Mouse (Mus musculus) lung, embryonic 16.5 days (tissue): ENCODE measurements around the gene Aldh1l2. TPM values are rescaled to one million over a fixed set of nuclear protein-coding genes. Genes with fewer than 3 reads are reported as not detected.
"Not testable (repeated sequence)": the region's sequence is repeated elsewhere in the genome, so short reads cannot be mapped to it uniquely, and the experiment has no call there.

Experiments used
- ATAC-seq: fragments of 200-750 bp; cut with Nextera tagmentation; 2 replicates; pipeline ENCODE4 v1.8.0; 2017; ENCODE audit warnings: low read depth, mild to moderate bottlenecking, moderate library complexity
- H3K27ac ChIP-seq: fragments of 300-500 bp; sonication (generic); 2 replicates; pipeline ENCODE4 v1.5.1; 2014; ENCODE audit warnings: mild to moderate bottlenecking, control low read depth, low read length
- H3K27me3 ChIP-seq: fragments of 300-500 bp; sonication (generic); 2 replicates; pipeline ENCODE4 v1.6.1; 2014; ENCODE audit warnings: low read depth, low read length, mixed read lengths; ENCODE audit not compliant: control insufficient read depth, insufficient read depth
- H3K36me3 ChIP-seq: fragments of 300-500 bp; sonication (generic); 2 replicates; pipeline ENCODE4 v1.6.1; 2014; ENCODE audit warnings: low read length; ENCODE audit not compliant: control insufficient read depth, insufficient read depth
- H3K4me1 ChIP-seq: fragments of 300-500 bp; sonication (generic); replicated peaks from 2 replicates; pipeline ENCODE4 v1.6.1; 2014; ENCODE audit warnings: low read length, mixed read lengths; ENCODE audit not compliant: control insufficient read depth, insufficient read depth
- H3K4me2 ChIP-seq: fragments of 300-500 bp; sonication (generic); 2 replicates; pipeline ENCODE4 v1.6.1; 2014; ENCODE audit warnings: low read depth, low read length, control low read depth
- H3K4me3 ChIP-seq: fragments of 300-500 bp; sonication (generic); 2 replicates; pipeline ENCODE4 v1.5.1; 2014; ENCODE audit warnings: mild to moderate bottlenecking, low read length, control low read depth
- H3K9ac ChIP-seq: fragments of 300-500 bp; sonication (generic); 2 replicates; pipeline ENCODE4 v1.6.1; 2014; ENCODE audit warnings: low read length, control low read depth
- H3K9me3 ChIP-seq: fragments of 300-500 bp; sonication (generic); 2 replicates; pipeline ENCODE4 v1.6.1; 2016; ENCODE audit warnings: low read length; ENCODE audit not compliant: control insufficient read depth
- WGBS: fragments of 180-500 bp; shearing (Covaris S2); extraction: QIAGEN DNeasy Blood & Tissue Kit; methylation state at CpG from one replicate; pipeline ENCODE4 v1.1.7; 2014; 5-methylcytosine and 5-hydroxymethylcytosine counted together
- polyA plus RNA-seq: library from polyadenylated mRNA; unstranded; fragments of >200 nt; fragmentation: Nextera tagmentation; extraction: Ambion mirVana; gene quantifications from 2 replicates; pipeline ENCODE4 v1.2.1, GENCODE M21; 2015

The Aldh1l2 gene
- polyA plus RNA-seq, 1 experiment from 2014 or later, result 2.5 TPM

- Histone ChIP-seq H3K4me1 (no peaks in the 10 kb centered on the region), H3K4me2 (no peak overlapping the region), H3K36me3 (no peaks in the 10 kb centered on the region), H3K27me3 (no peaks in the 10 kb centered on the region; the same call in 1 of the 2 replicates), H3K9ac (no peak overlapping the region), H3K9me3 (no peaks in the 10 kb centered on the region), H3K4me3 (no peak overlapping the region), H3K27ac (no peak overlapping the region)
- WGBS, result 67% methylated on average over 6 of the region's 6 CpGs
- ATAC-seq, result no peak
These were observed 5.5 kb upstream of the Aldh1l2 start for GRCm38 (mm10) chr10:83539311-83539980.

- Histone ChIP-seq H3K4me3 (no peak overlapping the region), H3K4me1 (peaks cover 13% of the 10 kb centered on the region; the same call in 1 of the 2 replicates), H3K4me2 (no peak overlapping the region), H3K9ac (no peak overlapping the region), H3K36me3 (no peaks in the 10 kb centered on the region), H3K27ac (no peak overlapping the region), H3K27me3 (no peaks in the 10 kb centered on the region; the same call in 1 of the 2 replicates), H3K9me3 (no peaks in the 10 kb centered on the region)
- 4% methylated on average over 1 of the region's 1 CpGs for WGBS
- no peak for ATAC-seq
These were observed 2.5 kb upstream of the Aldh1l2 start for GRCm38 (mm10) chr10:83536436-83536835.

- peak; percentile 83 for ATAC-seq
- no peaks in the 10 kb centered on the region; the same call in 1 of the 2 replicates for H3K27me3 ChIP-seq
- H3K27ac ChIP-seq, result no peak overlapping the region
- H3K4me3 ChIP-seq, result peak overlapping the region; percentile 43
- peaks cover 13% of the 10 kb centered on the region; the same call in 1 of the 2 replicates for H3K4me1 ChIP-seq
- peak overlapping the region; percentile 75 for H3K4me2 ChIP-seq
- peak overlapping the region; percentile 52 for H3K9ac ChIP-seq
- WGBS, result under 1% methylated on average over 27 of the region's 27 CpGs
- H3K36me3 ChIP-seq, result no peaks in the 10 kb centered on the region
- H3K9me3 ChIP-seq, result no peaks in the 10 kb centered on the region
These were observed 556 bp downstream of the Aldh1l2 start for GRCm38 (mm10) chr10:83533258-83533909.

- Histone ChIP-seq H3K4me1 (peaks cover 13% of the 10 kb centered on the region; the same call in 1 of the 2 replicates), H3K27me3 (no peaks in the 10 kb centered on the region), H3K36me3 (no peaks in the 10 kb centered on the region), H3K4me2 (no peak overlapping the region), H3K9me3 (no peaks in the 10 kb centered on the region), H3K9ac (no peak overlapping the region), H3K4me3 (no peak overlapping the region), H3K27ac (no peak overlapping the region)
- 83% methylated on average over 6 of the region's 6 CpGs for WGBS
- no peak for ATAC-seq
These were observed 3.5 kb downstream of the Aldh1l2 start for GRCm38 (mm10) chr10:83530384-83530967.

DNA sequence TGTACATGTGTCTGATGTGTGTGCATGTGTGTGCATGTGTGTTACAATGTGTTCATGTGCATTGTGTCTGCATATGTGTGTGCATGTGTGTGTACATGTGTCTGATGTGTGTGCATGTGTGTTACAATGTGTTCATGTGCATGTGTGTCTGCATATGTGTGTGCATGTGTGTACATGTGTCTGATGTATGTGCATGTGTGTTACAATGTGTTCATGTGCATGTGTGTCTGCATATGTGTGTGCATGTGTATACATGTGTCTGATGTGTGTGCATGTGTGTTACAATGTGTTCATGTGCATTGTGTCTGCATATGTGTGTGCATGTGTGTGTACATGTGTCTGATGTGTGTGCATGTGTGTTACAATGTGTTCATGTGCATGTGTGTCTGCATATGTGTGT lies 9.7 kb downstream of the Aldh1l2 start:
- H3K4me2 ChIP-seq, H3K9ac ChIP-seq, H3K9me3 ChIP-seq, H3K27me3 ChIP-seq, H3K4me1 ChIP-seq, ATAC-seq, H3K36me3 ChIP-seq, H3K4me3 ChIP-seq, H3K27ac ChIP-seq: not testable (repeated sequence)

- no peaks in the 10 kb centered on the region for H3K9me3 ChIP-seq
- no peaks in the 10 kb centered on the region for H3K36me3 ChIP-seq
- 76% methylated on average over 4 of the region's 4 CpGs for WGBS
- H3K4me3 ChIP-seq, result no peak overlapping the region
- no peak overlapping the region for H3K27ac ChIP-seq
- H3K4me2 ChIP-seq, result no peak overlapping the region
- no peak for ATAC-seq
- no peaks in the 10 kb centered on the region for H3K27me3 ChIP-seq
- H3K4me1 ChIP-seq, result no peaks in the 10 kb centered on the region
- H3K9ac ChIP-seq, result no peak overlapping the region
These were observed 12.9 kb downstream of the Aldh1l2 start for GRCm38 (mm10) chr10:83520990-83521389.

DNA sequence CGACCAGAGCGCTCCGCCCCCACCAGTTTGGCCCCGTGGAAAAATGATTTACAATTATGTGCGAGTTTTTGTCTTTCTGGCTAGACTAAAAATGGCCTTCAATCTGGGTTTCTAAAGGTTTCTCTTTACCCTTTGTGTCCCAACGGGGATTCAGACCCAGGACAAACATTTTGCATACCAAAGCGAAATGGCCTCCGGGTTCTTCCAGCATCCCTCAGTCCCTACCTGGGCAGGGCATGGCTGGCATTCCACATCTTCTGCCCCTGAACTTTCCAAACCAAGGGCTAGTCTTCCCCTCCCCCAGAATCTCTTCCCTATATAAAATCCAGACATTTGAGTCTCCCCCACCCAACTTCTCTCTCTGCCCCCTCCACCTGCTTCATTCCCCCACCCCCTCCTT lies 20.2 kb downstream of the Aldh1l2 start:
- 80% methylated on average over 8 of the region's 8 CpGs for WGBS
- no peaks in the 10 kb centered on the region for H3K9me3 ChIP-seq
- no peak overlapping the region for H3K27ac ChIP-seq
- no peak overlapping the region for H3K9ac ChIP-seq
- ATAC-seq, result no peak
- H3K4me2 ChIP-seq, result no peak overlapping the region
- H3K27me3 ChIP-seq, result no peaks in the 10 kb centered on the region
- no peaks in the 10 kb centered on the region for H3K4me1 ChIP-seq
- H3K36me3 ChIP-seq, result no peaks in the 10 kb centered on the region
- no peak overlapping the region for H3K4me3 ChIP-seq

DNA sequence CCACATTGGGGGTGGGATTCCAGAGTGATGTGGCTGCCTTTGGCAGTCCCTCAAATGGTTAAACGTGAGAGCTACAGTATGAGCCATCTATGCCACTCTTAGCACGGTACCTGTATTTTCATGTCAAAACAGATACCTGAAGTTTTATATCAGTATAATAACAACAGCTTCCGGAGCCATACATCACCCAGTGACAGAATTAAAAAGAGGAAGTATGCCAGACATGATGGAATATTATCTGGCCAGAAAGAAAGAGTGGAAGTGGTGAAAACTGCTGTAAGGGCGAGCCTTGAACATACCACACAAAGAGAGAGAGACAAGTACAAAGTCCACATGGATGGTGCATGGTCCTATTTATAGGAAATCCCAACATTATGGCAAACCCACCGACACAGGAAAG lies 22.6 kb downstream of the Aldh1l2 start:
- no peak overlapping the region for H3K27ac ChIP-seq
- no peaks in the 10 kb centered on the region for H3K4me1 ChIP-seq
- no peak overlapping the region for H3K9ac ChIP-seq
- no peak overlapping the region for H3K4me3 ChIP-seq
- WGBS, result 69% methylated on average over 5 of the region's 5 CpGs
- H3K9me3 ChIP-seq, result no peaks in the 10 kb centered on the region
- no peaks in the 10 kb centered on the region for H3K27me3 ChIP-seq
- no peaks in the 10 kb centered on the region for H3K36me3 ChIP-seq
- H3K4me2 ChIP-seq, result no peak overlapping the region
- no peak for ATAC-seq

DNA sequence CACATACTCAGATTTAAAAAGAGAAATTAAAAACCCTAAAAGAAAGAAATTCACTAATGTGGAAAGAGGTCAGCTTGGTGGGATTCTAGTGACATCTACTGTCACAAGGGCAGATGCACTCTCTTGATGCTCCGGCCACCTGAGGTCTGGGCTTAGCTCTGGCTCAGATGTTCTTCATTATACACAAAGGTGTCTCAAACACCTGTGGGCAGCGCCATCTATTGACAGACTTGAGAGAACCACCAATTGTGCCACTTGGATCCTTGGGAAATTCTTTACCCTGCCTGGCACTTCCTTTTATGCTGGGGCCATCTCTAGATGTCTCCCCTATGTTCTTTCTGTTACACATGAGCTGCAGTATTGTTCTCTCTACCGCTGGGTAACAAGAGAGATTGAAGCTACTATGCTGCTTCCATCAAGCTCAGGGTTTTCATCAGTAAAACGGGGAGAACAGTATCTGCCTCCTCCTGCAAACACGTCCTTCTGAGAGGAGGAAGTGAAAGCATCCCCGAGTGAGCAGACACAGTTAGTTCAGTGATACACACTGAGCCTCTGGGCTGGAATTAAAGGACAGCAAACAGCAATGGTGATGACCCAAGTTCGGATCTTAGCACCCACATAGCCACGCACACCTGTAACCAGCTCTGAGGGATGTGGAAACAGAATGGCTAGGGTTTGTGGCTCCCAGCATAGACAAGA lies 24.8 kb downstream of the Aldh1l2 start:
- H3K36me3 ChIP-seq, result no peaks in the 10 kb centered on the region
- H3K4me1 ChIP-seq, result no peaks in the 10 kb centered on the region
- 62% methylated on average over 8 of the region's 8 CpGs for WGBS
- no peaks in the 10 kb centered on the region for H3K9me3 ChIP-seq
- no peak overlapping the region for H3K27ac ChIP-seq
- ATAC-seq, result no peak
- H3K4me3 ChIP-seq, result no peak overlapping the region
- H3K9ac ChIP-seq, result no peak overlapping the region
- H3K4me2 ChIP-seq, result no peak overlapping the region
- no peaks in the 10 kb centered on the region for H3K27me3 ChIP-seq
